Mouse (Mus musculus) myocyte (in vitro differentiated cells): Measurements from ENCODE around the gene Auts2. TPM values are rescaled to one million over a fixed set of nuclear protein-coding genes. Genes with fewer than 3 reads are reported as not detected.

Experiments
- H3K27me3 ChIP-seq: one replicate; pipeline ENCODE4 v1.6.1; 2011; ENCODE audit not compliant: control insufficient read depth, insufficient read depth, insufficient read length
- H3K36me3 ChIP-seq: one replicate; pipeline ENCODE4 v1.6.1; 2011; ENCODE audit not compliant: control insufficient read depth, insufficient read depth
- H3K4me2 ChIP-seq: one replicate; pipeline ENCODE4 v1.6.1; 2011; ENCODE audit warnings: low read depth, control low read depth
- H3K4me3 ChIP-seq: one replicate; pipeline ENCODE4 v1.5.1; 2011; ENCODE audit warnings: mild to moderate bottlenecking, control low read depth, moderate library complexity
- H3K79me2 ChIP-seq: one replicate; pipeline ENCODE4 v1.6.1; 2011; ENCODE audit not compliant: control insufficient read depth, insufficient read depth
- H3ac ChIP-seq: one replicate; pipeline ENCODE4 v1.6.1; 2011; ENCODE audit not compliant: control insufficient read depth, insufficient read length
- CEBPB ChIP-seq: IDR thresholded peaks from 2 replicates; pipeline ENCODE4 v1.6.1; 2011; ENCODE audit warnings: mild to moderate bottlenecking, moderate library complexity; ENCODE audit not compliant: poor library complexity, insufficient read depth, severe bottlenecking
- E2F4 ChIP-seq: IDR thresholded peaks from one replicate; pipeline ENCODE4 v1.6.1; 2011; ENCODE audit warnings: mild to moderate bottlenecking, control low read depth, moderate library complexity; ENCODE audit not compliant: insufficient read depth
- MAX ChIP-seq: IDR thresholded peaks from one replicate; pipeline ENCODE4 v1.6.1; 2011; ENCODE audit warnings: low read depth, mild to moderate bottlenecking, control low read depth
- MYOD1 ChIP-seq, 3 experiments: IDR thresholded peaks; one replicate each; pipeline ENCODE4 v1.6.1; 2011; ENCODE audit warnings: control low read depth in 2 of 3, low read depth in 2 of 3, mild to moderate bottlenecking in 2 of 3, moderate library complexity in 1 of 3; ENCODE audit not compliant: insufficient read length in 2 of 3, control insufficient read depth in 1 of 3
- MYOG ChIP-seq, 3 experiments: IDR thresholded peaks; one replicate each; pipeline ENCODE4 v1.6.1; 2011; ENCODE audit warnings: control low read depth in 2 of 3, low read depth in 2 of 3, mild to moderate bottlenecking in 2 of 3; ENCODE audit not compliant: insufficient read length in 2 of 3, control insufficient read depth in 1 of 3, insufficient read depth in 1 of 3
- POLR2A ChIP-seq: IDR thresholded peaks from one replicate; pipeline ENCODE4 v1.6.1; 2011; ENCODE audit warnings: low read depth, mild to moderate bottlenecking, control low read depth, moderate library complexity; ENCODE audit not compliant: insufficient read length
- POLR2AphosphoS2 ChIP-seq: IDR thresholded peaks from one replicate; pipeline ENCODE4 v1.6.1; 2011; ENCODE audit warnings: low read depth, control low read depth; ENCODE audit not compliant: insufficient read length
- REST ChIP-seq: IDR thresholded peaks from one replicate; pipeline ENCODE4 v1.6.1; 2011; ENCODE audit warnings: mild to moderate bottlenecking, control low read depth, moderate library complexity; ENCODE audit not compliant: insufficient read depth, insufficient read length
- SRF ChIP-seq: IDR thresholded peaks from one replicate; pipeline ENCODE4 v1.6.1; 2011; ENCODE audit warnings: low read depth; ENCODE audit not compliant: control insufficient read depth, insufficient read length
- TCF12 ChIP-seq: IDR thresholded peaks from one replicate; pipeline ENCODE4 v1.6.1; 2011; ENCODE audit warnings: mild to moderate bottlenecking, control low read depth; ENCODE audit not compliant: poor library complexity, insufficient read depth, severe bottlenecking
- TCF3 ChIP-seq: IDR thresholded peaks from one replicate; pipeline ENCODE4 v1.6.1; 2011; ENCODE audit warnings: low read depth, control low read depth; ENCODE audit not compliant: insufficient read length
- USF1 ChIP-seq: IDR thresholded peaks from one replicate; pipeline ENCODE4 v1.6.1; 2011; ENCODE audit warnings: low read depth, mild to moderate bottlenecking, control low read depth, moderate library complexity
- polyA plus RNA-seq: library from polyadenylated mRNA; unstranded; fragments of >200 nt; fragmentation: generic; extraction: Trizol; gene quantifications from one replicate; pipeline ENCODE4 v1.2.1, GENCODE M21; 2012; ENCODE audit warnings: missing spikeins

Auts2 gene
- polyA plus RNA-seq, 1 experiment, result 8.0 TPM

DNA sequence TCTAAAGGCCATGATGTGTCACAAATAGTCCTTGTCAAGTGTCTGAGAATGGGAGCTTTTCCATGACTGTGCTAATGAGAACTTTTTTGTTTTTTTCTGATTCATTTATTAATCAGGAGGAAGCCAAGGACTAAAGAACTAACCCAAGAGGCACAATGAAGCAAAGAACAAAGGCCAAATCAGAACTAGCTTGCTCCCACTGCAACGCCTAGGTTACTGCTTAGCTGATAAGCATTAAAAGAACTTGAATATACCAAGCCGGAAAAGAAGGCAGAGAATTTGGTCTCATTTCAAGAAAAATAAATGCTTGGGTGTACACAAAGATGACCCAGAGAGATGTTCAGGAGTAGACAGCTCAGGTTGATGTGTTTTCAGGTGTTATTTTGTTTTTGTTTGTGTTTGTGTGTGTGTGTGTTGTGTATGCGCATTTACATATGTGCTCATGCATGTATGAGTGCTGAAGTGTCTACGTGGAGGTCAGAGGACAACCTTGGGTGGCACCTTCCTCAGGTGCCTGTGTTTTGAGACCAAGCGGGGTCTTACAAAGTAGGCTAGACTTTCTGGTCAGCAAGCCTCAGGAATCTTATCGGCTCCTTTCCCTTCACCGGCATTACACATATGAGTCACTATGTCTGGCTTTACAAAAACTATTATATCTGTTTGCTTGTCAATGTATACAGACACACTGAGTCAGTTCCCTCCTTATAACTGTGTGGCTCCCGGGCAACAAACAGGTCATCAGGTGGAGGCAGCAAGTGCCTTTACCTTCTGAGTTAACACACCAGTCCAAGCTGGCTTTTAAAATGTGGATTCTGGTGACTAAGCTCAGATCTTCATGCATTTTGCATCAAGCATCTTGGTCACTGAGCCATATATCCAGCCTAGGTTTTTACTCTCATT is 716.5 kb downstream of the Auts2 start:
- Histone ChIP-seq H3K27me3 (no peaks in the 10 kb centered on the region), H3K4me3 (no peak overlapping the region), H3K36me3 (no peaks in the 10 kb centered on the region), H3K4me2 (no peak overlapping the region), H3K79me2 (no peaks in the 10 kb centered on the region), H3ac (no peak overlapping the region)
- TF ChIP-seq REST, result no peak
- TF ChIP-seq MYOD1 (IDR thresholded peaks at IDR 0.05; ENCODE audit: control insufficient read depth in 1 of 3, insufficient read length in 2 of 3, low read depth in 2 of 3), result no peak
- no peak for TF ChIP-seq POLR2A
- no peak for TF ChIP-seq USF1
- no peak for TF ChIP-seq MYOG (IDR thresholded peaks at IDR 0.05; ENCODE audit: control insufficient read depth in 1 of 3, insufficient read depth in 1 of 3, insufficient read length in 2 of 3, low read depth in 2 of 3)

DNA sequence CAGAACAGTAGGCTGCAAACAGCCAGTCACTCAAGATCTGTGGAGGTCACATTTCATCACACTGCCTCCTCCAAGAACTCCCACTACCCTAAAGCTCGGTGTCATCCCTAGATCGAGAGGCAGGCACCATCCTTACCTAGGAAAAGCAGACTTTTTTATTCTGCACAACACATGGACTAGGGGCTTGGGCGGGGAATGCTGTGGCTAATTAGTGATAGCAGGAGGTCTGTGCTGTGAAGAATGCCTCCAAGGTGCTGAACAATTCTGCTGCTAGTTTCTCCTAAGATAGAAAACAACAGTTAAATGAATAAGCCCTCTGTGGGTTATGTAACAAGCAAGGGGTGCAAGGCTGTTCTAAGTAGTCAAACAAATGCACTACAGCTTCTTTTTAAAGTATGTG is 717.7 kb downstream of the Auts2 start:
- no peak overlapping the region for H3K4me3 ChIP-seq
- no peak for TF ChIP-seq E2F4
- no peak for TF ChIP-seq REST
- TF ChIP-seq USF1, result no peak
- no peak for TF ChIP-seq MAX
- TF ChIP-seq MYOG (IDR thresholded peaks at IDR 0.05; ENCODE audit: control insufficient read depth in 1 of 3, insufficient read depth in 1 of 3, insufficient read length in 2 of 3, low read depth in 2 of 3), result no peak
- TF ChIP-seq CEBPB, result no peak

DNA sequence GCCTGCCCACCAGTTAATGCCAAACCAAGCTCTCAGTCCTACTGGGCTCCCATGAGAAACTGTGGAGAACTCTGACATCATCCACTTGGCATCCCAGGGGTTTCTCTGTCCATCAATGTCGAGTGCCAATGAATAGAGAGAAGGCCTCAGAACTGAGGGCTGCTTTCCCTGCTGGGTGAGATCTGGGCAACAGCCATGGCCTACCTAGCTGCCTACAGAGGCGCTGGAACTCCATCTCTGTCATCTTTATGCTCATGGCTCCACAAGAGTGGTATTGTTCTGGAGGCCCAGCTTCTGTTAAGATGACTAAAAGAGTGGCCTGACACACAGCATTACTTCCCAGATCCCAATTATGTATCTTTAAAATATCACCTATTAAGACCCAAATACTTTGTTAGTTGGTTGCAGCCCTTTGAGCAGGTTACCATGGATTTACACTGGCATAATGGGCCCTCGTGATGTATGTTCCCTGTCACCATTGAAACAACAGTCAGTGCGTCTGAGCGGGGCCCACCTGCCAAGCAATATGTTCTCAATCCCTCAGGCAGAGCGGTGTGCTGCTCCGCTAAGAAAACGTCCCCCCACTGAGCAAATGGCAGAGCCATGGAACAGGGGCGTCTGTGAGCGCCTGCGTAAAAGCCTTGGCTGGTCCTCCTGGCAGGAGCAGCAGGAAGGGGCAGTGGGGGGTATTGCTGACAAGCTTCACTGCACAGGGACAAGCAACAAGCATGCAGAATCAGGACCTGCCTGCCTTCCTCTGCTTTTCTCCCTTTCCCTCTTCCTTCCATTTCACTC is 718.8 kb downstream of the Auts2 start:
- TF ChIP-seq E2F4 (no peak), POLR2A (no peak), REST (no peak), MYOG (IDR thresholded peaks at IDR 0.05; ENCODE audit: control insufficient read depth in 1 of 3, insufficient read depth in 1 of 3, insufficient read length in 2 of 3, low read depth in 2 of 3) (no peak)
- H3K4me2 ChIP-seq, result no peak overlapping the region
- no peak overlapping the region for H3ac ChIP-seq
- no peak overlapping the region for H3K4me3 ChIP-seq
- no peaks in the 10 kb centered on the region for H3K79me2 ChIP-seq
- H3K36me3 ChIP-seq, result no peaks in the 10 kb centered on the region
- no peaks in the 10 kb centered on the region for H3K27me3 ChIP-seq

More for the DNA sequence above, 717.7 kb downstream of the Auts2 start:
- Histone ChIP-seq H3K36me3 (no peaks in the 10 kb centered on the region), H3K79me2 (no peaks in the 10 kb centered on the region), H3ac (no peak overlapping the region), H3K27me3 (no peaks in the 10 kb centered on the region), H3K4me2 (no peak overlapping the region)

DNA sequence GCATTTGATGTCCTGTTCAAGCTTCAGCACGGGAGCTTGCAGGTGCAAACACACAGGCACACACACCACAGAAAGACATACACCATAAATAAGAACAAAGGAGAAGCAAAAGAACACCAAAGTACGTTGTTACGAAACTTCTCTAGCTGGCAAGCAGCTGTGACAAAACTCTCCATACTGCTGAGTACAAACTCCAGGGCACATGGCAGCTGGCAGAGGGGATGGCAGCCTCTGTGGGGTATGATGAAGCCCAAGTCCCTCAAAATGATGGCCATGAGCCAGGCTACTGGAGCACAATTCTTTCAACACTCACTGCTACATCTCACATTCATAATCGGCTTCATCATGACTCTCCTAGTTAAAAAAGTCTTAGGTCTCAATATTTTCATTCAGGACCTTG is 721.7 kb downstream of the Auts2 start:
- TF ChIP-seq E2F4 (no peak), TCF3 (no peak), MYOD1 (IDR thresholded peaks at IDR 0.05; ENCODE audit: control insufficient read depth in 1 of 3, insufficient read length in 2 of 3, low read depth in 2 of 3) (no peak)
- H3K4me3 ChIP-seq, result no peak overlapping the region
- no peak overlapping the region for H3K4me2 ChIP-seq
- H3K27me3 ChIP-seq, result no peaks in the 10 kb centered on the region
- H3ac ChIP-seq, result no peak overlapping the region
- H3K36me3 ChIP-seq, result no peaks in the 10 kb centered on the region
- H3K79me2 ChIP-seq, result no peaks in the 10 kb centered on the region

DNA sequence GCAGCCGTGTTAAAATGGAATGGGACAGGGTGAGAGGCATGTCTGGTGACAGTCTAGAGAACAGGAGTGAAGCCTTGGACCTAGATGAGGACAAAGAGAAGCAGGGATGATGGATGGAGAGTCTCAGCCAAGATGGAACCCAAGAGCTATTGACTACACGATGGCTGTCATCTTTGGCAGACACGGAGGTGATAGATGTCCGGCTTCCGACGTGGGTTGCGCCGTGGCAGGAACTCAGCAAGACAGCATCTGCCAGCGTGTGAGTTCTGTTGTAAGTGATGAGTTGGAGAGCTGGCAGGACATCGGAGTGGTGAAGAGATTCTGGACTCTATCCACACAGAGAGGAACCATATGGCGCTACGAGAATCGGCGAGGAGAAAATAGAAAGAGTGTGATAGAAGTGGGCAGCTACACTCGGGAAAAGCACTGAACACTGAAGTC is 723.9 kb downstream of the Auts2 start:
- Histone ChIP-seq H3K36me3 (no peaks in the 10 kb centered on the region), H3ac (no peak overlapping the region), H3K79me2 (no peaks in the 10 kb centered on the region), H3K4me2 (no peak overlapping the region), H3K4me3 (no peak overlapping the region), H3K27me3 (no peaks in the 10 kb centered on the region)
- TF ChIP-seq MYOG (IDR thresholded peaks at IDR 0.05; ENCODE audit: control insufficient read depth in 1 of 3, insufficient read depth in 1 of 3, insufficient read length in 2 of 3, low read depth in 2 of 3) (no peak), POLR2AphosphoS2 (no peak), MYOD1 (IDR thresholded peaks at IDR 0.05; ENCODE audit: control insufficient read depth in 1 of 3, insufficient read length in 2 of 3, low read depth in 2 of 3) (no peak), POLR2A (no peak)

DNA sequence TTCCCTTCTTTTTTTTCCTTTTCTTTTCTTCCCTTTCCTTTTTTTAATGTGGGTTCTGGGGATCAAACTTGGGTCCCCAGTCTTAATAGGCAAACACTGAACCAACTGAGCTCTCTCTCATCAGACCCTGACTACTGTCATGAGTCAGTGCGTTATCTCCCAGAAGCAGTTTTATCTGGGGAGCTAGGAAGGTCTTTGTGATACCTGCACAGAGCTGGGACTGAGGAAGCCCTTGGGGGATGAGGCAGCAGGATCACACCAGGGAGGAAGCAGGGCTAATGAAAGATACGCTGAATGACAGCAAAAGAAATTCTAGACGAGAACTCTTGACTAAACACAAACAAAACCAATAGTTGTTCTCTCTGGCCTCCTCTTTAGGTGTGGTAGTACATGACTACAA is 727.6 kb downstream of the Auts2 start:
- Histone ChIP-seq H3K79me2 (no peaks in the 10 kb centered on the region), H3K4me2 (peak overlapping the region; percentile 65), H3K27me3 (no peaks in the 10 kb centered on the region), H3K4me3 (no peak overlapping the region), H3K36me3 (no peaks in the 10 kb centered on the region), H3ac (no peak overlapping the region)
- no peak for TF ChIP-seq MAX
- no peak for TF ChIP-seq POLR2A
- no peak for TF ChIP-seq MYOD1 (IDR thresholded peaks at IDR 0.05; ENCODE audit: control insufficient read depth in 1 of 3, insufficient read length in 2 of 3, low read depth in 2 of 3)
- TF ChIP-seq TCF12, result no peak
- no peak for TF ChIP-seq REST
- TF ChIP-seq MYOG (IDR thresholded peaks at IDR 0.05; ENCODE audit: control insufficient read depth in 1 of 3, insufficient read depth in 1 of 3, insufficient read length in 2 of 3, low read depth in 2 of 3), result no peak
- no peak for TF ChIP-seq POLR2AphosphoS2
- no peak for TF ChIP-seq TCF3
- no peak for TF ChIP-seq USF1
- TF ChIP-seq E2F4, result no peak
- no peak for TF ChIP-seq SRF
- no peak for TF ChIP-seq CEBPB
